In the genomic region with DNA sequence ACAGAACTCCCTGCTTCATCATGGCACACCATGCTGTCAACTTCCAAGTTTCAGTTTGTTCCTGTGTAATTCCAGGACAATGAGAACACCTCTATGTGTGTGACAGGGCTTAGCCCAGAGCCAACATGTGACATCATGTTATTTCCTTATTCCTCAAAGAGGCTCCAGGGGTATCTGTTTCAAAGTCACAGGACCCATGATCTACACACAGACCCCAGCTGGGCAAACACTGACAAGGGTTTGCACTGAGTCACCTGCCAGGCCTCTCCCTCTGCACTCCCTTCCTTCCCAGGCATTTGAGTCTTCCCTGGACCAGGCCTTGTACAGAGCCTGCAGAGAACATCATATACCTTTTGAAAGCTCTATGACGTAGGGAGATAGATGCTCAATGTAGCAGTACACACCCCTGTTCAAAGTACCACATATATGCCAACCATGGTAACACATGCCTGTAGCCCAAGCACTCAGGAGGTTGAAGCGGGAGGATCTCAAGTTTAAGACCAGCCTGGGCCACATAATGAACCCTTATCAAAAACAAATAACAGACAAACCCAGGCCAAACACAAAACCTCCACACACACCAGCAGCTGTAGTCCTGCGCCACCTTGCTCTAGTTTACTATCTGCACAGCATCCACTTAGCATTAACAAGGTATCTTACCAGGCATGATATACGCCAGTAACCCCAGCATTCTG, we compare ENCODE assay signal across 11 mouse cellular contexts. TPM values are rescaled to one million over a fixed set of nuclear protein-coding genes. Genes with fewer than 3 reads are reported as not detected.
DNase-seq lines count a peak whose midpoint lies in the region; ATAC-seq and TF ChIP-seq lines count a peak whose summit lies in the region.
"Had no signal": no experiment of that assay in that cellular context is flagged by ENCODE, and none has a peak within 500 bp of the region (broad histone marks: within the 10 kb centered on the region; RNA-seq: fewer than 3 reads in every experiment).

Nupr1 (minus strand) TSS at position 38 of the 695 bp plus-strand sequence.

- H3K4me3 ChIP-seq in gastrocnemius, adult 2 months: no peak within 1 kb of the TSS
- no peak within 1 kb of the TSS for H3K4me3 ChIP-seq in lung, embryonic 15.5 days
- H3K4me3 ChIP-seq in bone marrow, adult 2 months (replicated peaks; ENCODE audit: control insufficient read depth, low read depth, low read length): no peak within 1 kb of the TSS
- H3K4me3 ChIP-seq in forebrain, embryonic 11.5 days (ENCODE audit: low read depth, low read length): no peak within 1 kb of the TSS
- H3K4me3 ChIP-seq: heart, embryonic 10.5 days had no signal

- DNase-seq in gastrocnemius, postnatal 4 days (ENCODE audit: low spot score in 2 of 2): no peak
- no peak for DNase-seq in gastrocnemius, adult 2 months
- no peak for DNase-seq in lung, postnatal 10 days
- DNase-seq in forebrain, embryonic 11.5 days (ENCODE audit: low spot score): no peak
- no peak for DNase-seq in adipocyte (ENCODE audit: low spot score)
- DNase-seq: kidney, postnatal 36 days; thymus, adult 2 months had no signal

- no peak for TF ChIP-seq CTCF in gastrocnemius, adult 2 months (IDR thresholded peaks at IDR 0.05)
- no peak for TF ChIP-seq CTCF in bone marrow, adult 2 months (IDR thresholded peaks at IDR 0.05; ENCODE audit: control insufficient read depth, insufficient read depth, low read length)

- H3K27me3 ChIP-seq in lung, embryonic 15.5 days: no peaks in the 10 kb centered on the region
- no peaks in the 10 kb centered on the region for H3K27me3 ChIP-seq in forebrain, embryonic 11.5 days (ENCODE audit: control insufficient read depth, insufficient read depth, low read length)

- ATAC-seq in lung, embryonic 15.5 days (ENCODE audit: borderline replicate concordance, extremely low read depth, low FRiP score, low TSS enrichment): no peak
- 0 out of 2 replicates have a peak, but pooled peaks have one; percentile 21 for ATAC-seq in megakaryocyte-erythroid progenitor cell, adult 5-6 weeks (replicated peaks; ENCODE audit: low FRiP score, low TSS enrichment, poor library complexity, severe bottlenecking)
- ATAC-seq in forebrain, embryonic 11.5 days (replicated peaks; ENCODE audit: low FRiP score): no peak

- intact Hi-C loops in gastrocnemius, adult 2 months (cut with DNase I): no loop called here

- H3K9me3 ChIP-seq in lung, embryonic 15.5 days: no peaks in the 10 kb centered on the region
- H3K9me3 ChIP-seq in forebrain, embryonic 11.5 days (ENCODE audit: control insufficient read depth, low read length): no peaks in the 10 kb centered on the region
- H3K9me3 ChIP-seq: heart, embryonic 10.5 days had no signal

- H3K27ac ChIP-seq in gastrocnemius, adult 2 months: no peak within 1 kb of the TSS
- no peak within 1 kb of the TSS for H3K27ac ChIP-seq in lung, embryonic 15.5 days
- H3K27ac ChIP-seq in bone marrow, adult 2 months (ENCODE audit: control insufficient read depth, insufficient read depth, low read depth, low read length, poor library complexity): no peak within 1 kb of the TSS
- no peak within 1 kb of the TSS for H3K27ac ChIP-seq in forebrain, embryonic 11.5 days (ENCODE audit: low read depth, low read length)
- H3K27ac ChIP-seq: heart, embryonic 10.5 days had no signal

- 79% methylated on average over 4 of the region's 4 CpGs for WGBS in lung, embryonic 15.5 days
- 77% methylated on average over 4 of the region's 4 CpGs for WGBS in bone marrow, adult 2 months
- 93% methylated on average over 4 of the region's 4 CpGs for WGBS in forebrain, embryonic 11.5 days

- no peaks in the 10 kb centered on the region for H3K36me3 ChIP-seq in lung, embryonic 15.5 days
- H3K36me3 ChIP-seq in forebrain, embryonic 11.5 days (ENCODE audit: control insufficient read depth, insufficient read depth, low read length): no peaks in the 10 kb centered on the region
- H3K36me3 ChIP-seq: heart, embryonic 10.5 days had no signal

- TF ChIP-seq POLR2A in bone marrow, adult 2 months (IDR thresholded peaks at IDR 0.05; ENCODE audit: borderline replicate concordance, control insufficient read depth, low read depth, low read length): no peak

- H3K4me1 ChIP-seq in lung, embryonic 15.5 days: no peaks in the 10 kb centered on the region
- no peaks in the 10 kb centered on the region; the same call in 1 of the 2 replicates for H3K4me1 ChIP-seq in bone marrow, adult 2 months (ENCODE audit: control insufficient read depth, insufficient read depth, low read length)
- no peaks in the 10 kb centered on the region for H3K4me1 ChIP-seq in forebrain, embryonic 11.5 days (replicated peaks; ENCODE audit: control insufficient read depth, insufficient read depth, low read length)

- no peak within 1 kb of the TSS for H3K9ac ChIP-seq in lung, embryonic 15.5 days
- H3K9ac ChIP-seq in forebrain, embryonic 11.5 days (ENCODE audit: low read length): no peak within 1 kb of the TSS

- no peak within 1 kb of the TSS for H3K4me2 ChIP-seq in lung, embryonic 15.5 days
- H3K4me2 ChIP-seq in forebrain, embryonic 11.5 days (ENCODE audit: low read depth, low read length, severe bottlenecking): no peak within 1 kb of the TSS

RNA-seq across cellular contexts. Expression of gene Nupr1, which starts in this region (rescaled TPM):
- 10 to 100 TPM; 18.2 to 21.6 TPM for total RNA-seq in gastrocnemius, postnatal 4 days (2021)
- total RNA-seq in gastrocnemius, adult 2 months (2021): 10 to 100 TPM in 1 of 2 experiments, 1 to 10 TPM in 1; 8.8 to 10.9 TPM
- 23.4 and 30.0 TPM in 2 replicates for polyA plus RNA-seq in lung, embryonic 15.5 days (2015; fragmentation: Nextera tagmentation; extraction: Ambion mirVana)
- polyA plus RNA-seq in bone marrow, adult 2 months (2011; ENCODE audit: insufficient read depth, insufficient read length, low replicate concordance, missing spikeins): 28.1 and 37.6 TPM in 2 replicates
- 6.3 TPM in 1 of 2 replicates, not detected in the other for total RNA-seq in megakaryocyte-erythroid progenitor cell, adult 5-6 weeks (2014; fragmentation: Nextera tagmentation)
- 2.7 and 9.9 TPM in 2 replicates for total RNA-seq in megakaryocyte-erythroid progenitor cell, adult 5-6 weeks (2017)
- polyA plus RNA-seq in forebrain, embryonic 11.5 days (2014; fragmentation: Nextera tagmentation; extraction: Ambion mirVana): 1.6 and 3.2 TPM in 2 replicates
